27 mouse cellular contexts compared by ENCODE assay signal in the genomic region with DNA sequence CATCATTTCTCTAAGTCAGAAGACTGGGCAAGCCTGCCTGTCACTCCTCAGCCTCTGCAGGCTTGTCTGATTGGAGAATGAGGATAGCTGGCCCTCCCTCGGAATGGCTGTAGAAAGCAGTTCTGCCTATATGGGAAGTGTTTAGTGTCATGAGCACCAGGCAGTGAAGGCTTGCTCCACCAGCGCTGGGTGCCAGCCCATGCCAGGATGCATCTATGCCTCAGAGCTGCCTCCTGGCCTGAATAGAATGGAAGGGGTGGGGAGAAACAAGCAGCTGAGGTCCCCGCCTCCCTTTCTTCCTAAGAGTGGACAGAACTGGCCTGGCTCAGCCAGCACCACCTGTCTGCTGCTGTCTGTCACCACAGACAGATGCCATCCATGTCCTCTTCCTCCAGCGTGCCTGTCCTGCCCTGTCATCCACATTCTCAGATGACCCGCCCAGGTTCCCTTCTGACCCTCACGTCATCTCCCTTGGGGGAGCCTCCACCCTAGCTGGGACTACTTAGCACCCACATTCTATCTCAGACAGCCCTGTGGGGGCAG. TPM values are rescaled to one million over a fixed set of nuclear protein-coding genes. Genes with fewer than 3 reads are reported as not detected.
DNase-seq lines count a peak whose midpoint lies in the region; ATAC-seq and TF ChIP-seq lines count a peak whose summit lies in the region.
"Had no signal": no experiment of that assay in that cellular context is flagged by ENCODE, and none has a peak within 500 bp of the region (broad histone marks: within the 10 kb centered on the region; RNA-seq: fewer than 3 reads in every experiment).

No protein-coding gene starts in this region.

- no peak for ATAC-seq in forebrain, postnatal 0 days
- ATAC-seq in forebrain, embryonic 14.5 days, result no peak
- no peak for ATAC-seq in limb, embryonic 14.5 days (ENCODE audit: low FRiP score, low read depth)
- ATAC-seq: forebrain, embryonic 13.5 days; intestine, embryonic 15.5 days; Patski had no signal

- WGBS in forebrain, postnatal 0 days, result 70% methylated on average over 6 of the region's 6 CpGs
- WGBS in forebrain, embryonic 14.5 days, result 64% methylated on average over 6 of the region's 6 CpGs
- 53% methylated on average over 6 of the region's 6 CpGs for WGBS in heart, embryonic 10.5 days
- 62% methylated on average over 6 of the region's 6 CpGs for WGBS in limb, embryonic 14.5 days

- H3K4me1 ChIP-seq in forebrain, postnatal 0 days (ENCODE audit: insufficient read depth), result no peaks in the 10 kb centered on the region
- no peaks in the 10 kb centered on the region for H3K4me1 ChIP-seq in forebrain, embryonic 14.5 days (ENCODE audit: control insufficient read depth, insufficient read depth, low read length)
- H3K4me1 ChIP-seq in heart, embryonic 10.5 days, result peaks cover 24% of the 10 kb centered on the region
- H3K4me1 ChIP-seq in limb, embryonic 14.5 days (ENCODE audit: control insufficient read depth, insufficient read depth, low read length), result peaks cover 6% of the 10 kb centered on the region
- H3K4me1 ChIP-seq: forebrain, embryonic 13.5 days had no signal

- no peak overlapping the region for H3K9ac ChIP-seq in forebrain, postnatal 0 days
- no peak overlapping the region for H3K9ac ChIP-seq in forebrain, embryonic 14.5 days (ENCODE audit: low read length)
- H3K9ac ChIP-seq in limb, embryonic 14.5 days (ENCODE audit: low read depth, low read length, severe bottlenecking), result no peak overlapping the region
- H3K9ac ChIP-seq: embryonic facial prominence, embryonic 12.5 days; forebrain, embryonic 13.5 days; hindbrain, embryonic 15.5 days; intestine, embryonic 15.5 days; limb, embryonic 12.5 days; liver, embryonic 14.5 days; lung, embryonic 14.5 days had no signal

- H3K27ac ChIP-seq in forebrain, postnatal 0 days (ENCODE audit: low read depth, low read length), result no peak overlapping the region
- H3K27ac ChIP-seq in forebrain, embryonic 14.5 days (ENCODE audit: low read depth, low read length), result no peak overlapping the region
- H3K27ac ChIP-seq in heart, embryonic 10.5 days, result peak overlapping the region; percentile 16; the same call in 1 of the 2 replicates
- no peak overlapping the region for H3K27ac ChIP-seq in limb, embryonic 14.5 days (replicated peaks; ENCODE audit: low read depth, low read length)
- H3K27ac ChIP-seq: embryonic facial prominence, embryonic 12.5 days; forebrain, embryonic 13.5 days; hindbrain, embryonic 15.5 days; intestine, embryonic 15.5 days; layer of hippocampus, adult 2 months; limb, embryonic 12.5 days; liver, embryonic 14.5 days had no signal

- no peak overlapping the region for H3K4me3 ChIP-seq in forebrain, postnatal 0 days (ENCODE audit: low read depth, low read length)
- no peak overlapping the region for H3K4me3 ChIP-seq in forebrain, embryonic 14.5 days (ENCODE audit: low read depth, low read length)
- no peak overlapping the region for H3K4me3 ChIP-seq in heart, embryonic 10.5 days
- no peak overlapping the region for H3K4me3 ChIP-seq in limb, embryonic 14.5 days (replicated peaks; ENCODE audit: low read length)
- H3K4me3 ChIP-seq: embryonic facial prominence, embryonic 12.5 days; forebrain, embryonic 13.5 days; hindbrain, embryonic 15.5 days; intestine, embryonic 15.5 days; layer of hippocampus, adult 2 months; limb, embryonic 12.5 days had no signal

- no peak for TF ChIP-seq POLR2A in limb, embryonic 14.5 days (IDR thresholded peaks at IDR 0.05; ENCODE audit: borderline replicate concordance, extremely low read depth, insufficient read depth, insufficient read length)

- H3K27me3 ChIP-seq in forebrain, postnatal 0 days (ENCODE audit: insufficient read depth, low read length), result no peaks in the 10 kb centered on the region
- H3K27me3 ChIP-seq in forebrain, embryonic 14.5 days (replicated peaks; ENCODE audit: control insufficient read depth, insufficient read depth, low read length), result no peaks in the 10 kb centered on the region
- 0 out of 2 replicates have a peak, but pooled peaks cover 6% of the 10 kb centered on the region for H3K27me3 ChIP-seq in heart, embryonic 10.5 days (ENCODE audit: insufficient read depth, poor library complexity, severe bottlenecking)
- H3K27me3 ChIP-seq in limb, embryonic 14.5 days (ENCODE audit: control insufficient read depth, insufficient read depth, low read length), result no peaks in the 10 kb centered on the region
- H3K27me3 ChIP-seq: embryonic facial prominence, embryonic 12.5 days; forebrain, embryonic 13.5 days; hindbrain, embryonic 15.5 days; intestine, embryonic 15.5 days; limb, embryonic 12.5 days; Patski had no signal

- no peaks in the 10 kb centered on the region for H3K9me3 ChIP-seq in forebrain, postnatal 0 days (ENCODE audit: low read length)
- no peaks in the 10 kb centered on the region for H3K9me3 ChIP-seq in forebrain, embryonic 14.5 days (replicated peaks; ENCODE audit: control insufficient read depth, low read length)
- no peaks in the 10 kb centered on the region for H3K9me3 ChIP-seq in heart, embryonic 10.5 days
- H3K9me3 ChIP-seq in limb, embryonic 14.5 days (ENCODE audit: control insufficient read depth, low read length), result no peaks in the 10 kb centered on the region
- H3K9me3 ChIP-seq: embryonic facial prominence, embryonic 12.5 days; forebrain, embryonic 13.5 days; hindbrain, embryonic 15.5 days; intestine, embryonic 15.5 days; limb, embryonic 12.5 days had no signal

- TF ChIP-seq CTCF in forebrain, postnatal 0 days (IDR thresholded peaks at IDR 0.05; ENCODE audit: low read depth), result peak; percentile 7; the same call in 1 of the 2 replicates

- no peaks in the 10 kb centered on the region for H3K36me3 ChIP-seq in forebrain, postnatal 0 days (ENCODE audit: insufficient read depth)
- H3K36me3 ChIP-seq in forebrain, embryonic 14.5 days (ENCODE audit: control insufficient read depth, insufficient read depth, low read length), result no peaks in the 10 kb centered on the region
- H3K36me3 ChIP-seq in heart, embryonic 10.5 days, result no peaks in the 10 kb centered on the region
- no peaks in the 10 kb centered on the region for H3K36me3 ChIP-seq in limb, embryonic 14.5 days (ENCODE audit: control insufficient read depth, insufficient read depth, low read length)
- H3K36me3 ChIP-seq: embryonic facial prominence, embryonic 12.5 days; hindbrain, embryonic 15.5 days; intestine, embryonic 15.5 days; limb, embryonic 12.5 days had no signal

- no peak overlapping the region for H3K4me2 ChIP-seq in forebrain, postnatal 0 days (ENCODE audit: low read depth)
- no peak overlapping the region for H3K4me2 ChIP-seq in forebrain, embryonic 14.5 days (ENCODE audit: low read length)
- no peak overlapping the region for H3K4me2 ChIP-seq in limb, embryonic 14.5 days (replicated peaks; ENCODE audit: low read depth, low read length, severe bottlenecking)
- H3K4me2 ChIP-seq: embryonic facial prominence, embryonic 12.5 days; forebrain, embryonic 13.5 days; hindbrain, embryonic 15.5 days; intestine, embryonic 15.5 days; limb, embryonic 12.5 days; lung, embryonic 14.5 days had no signal

- DNase-seq in forebrain, postnatal 0 days, result no peak
- DNase-seq in forebrain, embryonic 14.5 days (ENCODE audit: low spot score), result no peak
- no peak for DNase-seq in heart, embryonic 10.5 days (ENCODE audit: low spot score)
- DNase-seq in heart, postnatal 4 days, result no peak
- DNase-seq in 3134 (ENCODE audit: extremely low read depth, insufficient read length, low spot score), result peak; percentile 47
- DNase-seq in limb, embryonic 14.5 days (ENCODE audit: low spot score), result peak; percentile 22
- DNase-seq in yolk sac, embryonic 10.5 days (ENCODE audit: low spot score), result no peak
- no peak for DNase-seq in frontal cortex, postnatal 36 days (ENCODE audit: low spot score in 2 of 2)
- DNase-seq: cerebellum, adult 11-12 months; cerebellum, postnatal 14 days; heart, adult 18-20 months; kidney, postnatal 25 days; lung, embryonic 14.5 days; lung, postnatal 4 days; right cerebral cortex, postnatal 25 days; thymus, adult 18-20 months; thymus, postnatal 36 days had no signal

RNA-seq across cellular contexts. Expression of gene Pacsin2, which starts 4.9 kb away (rescaled TPM):
- total RNA-seq in forebrain, postnatal 0 days (2014; rRNA removed), result 13.8 and 20.9 TPM in 2 replicates
- 10.4 and 16.5 TPM in 2 replicates for polyA plus RNA-seq in forebrain, postnatal 0 days (2015; fragmentation: Nextera tagmentation; extraction: Ambion mirVana)
- polyA plus RNA-seq in forebrain, embryonic 14.5 days (2014; fragmentation: Nextera tagmentation; extraction: Ambion mirVana), result 11.0 and 14.9 TPM in 2 replicates
- 81.9 and 82.4 TPM in 2 replicates for polyA plus RNA-seq in heart, embryonic 10.5 days (2016; fragmentation: Nextera tagmentation; extraction: Ambion mirVana)
- total RNA-seq in heart, postnatal 4 days (2021), result 100 to 1,000 TPM; 136 to 147 TPM
- 51.7 and 58.4 TPM in 2 replicates for polyA plus RNA-seq in limb, embryonic 14.5 days (2012; rRNA removed)
- polyA plus RNA-seq in limb, embryonic 14.5 days (2014; fragmentation: Nextera tagmentation; extraction: Ambion mirVana), result 41.6 and 43.3 TPM in 2 replicates

RNA-seq across cellular contexts. Expression of gene Ttll1, which starts 41.3 kb away (rescaled TPM):
- total RNA-seq in forebrain, postnatal 0 days (2014; rRNA removed), result 39.5 and 47.4 TPM in 2 replicates
- polyA plus RNA-seq in forebrain, postnatal 0 days (2015; fragmentation: Nextera tagmentation; extraction: Ambion mirVana), result 76.2 and 115 TPM in 2 replicates
- 35.5 and 45.3 TPM in 2 replicates for polyA plus RNA-seq in forebrain, embryonic 14.5 days (2014; fragmentation: Nextera tagmentation; extraction: Ambion mirVana)
- polyA plus RNA-seq in heart, embryonic 10.5 days (2016; fragmentation: Nextera tagmentation; extraction: Ambion mirVana), result 23.9 and 24.6 TPM in 2 replicates
- 10 to 100 TPM; 20.7 to 24.3 TPM for total RNA-seq in heart, postnatal 4 days (2021)
- polyA plus RNA-seq in limb, embryonic 14.5 days (2012; rRNA removed), result 13.0 and 14.1 TPM in 2 replicates
- 9.0 and 10.1 TPM in 2 replicates for polyA plus RNA-seq in limb, embryonic 14.5 days (2014; fragmentation: Nextera tagmentation; extraction: Ambion mirVana)

RNA-seq across cellular contexts. Expression of gene Bik, which starts 57.3 kb away (rescaled TPM):
- not detected in 2 replicates for total RNA-seq in forebrain, postnatal 0 days (2014; rRNA removed)
- polyA plus RNA-seq in forebrain, postnatal 0 days (2015; fragmentation: Nextera tagmentation; extraction: Ambion mirVana), result 0.33 and 0.84 TPM in 2 replicates
- polyA plus RNA-seq in forebrain, embryonic 14.5 days (2014; fragmentation: Nextera tagmentation; extraction: Ambion mirVana), result 0.89 and 2.2 TPM in 2 replicates
- 17.4 and 29.8 TPM in 2 replicates for polyA plus RNA-seq in heart, embryonic 10.5 days (2016; fragmentation: Nextera tagmentation; extraction: Ambion mirVana)
- total RNA-seq in heart, postnatal 4 days (2021), result 10 to 100 TPM; 22.8 to 28.0 TPM
- 4.2 and 5.7 TPM in 2 replicates for polyA plus RNA-seq in limb, embryonic 14.5 days (2012; rRNA removed)
- polyA plus RNA-seq in limb, embryonic 14.5 days (2014; fragmentation: Nextera tagmentation; extraction: Ambion mirVana), result 5.0 and 5.4 TPM in 2 replicates
- total RNA-seq: hematopoietic stem cell, adult 5-6 weeks; layer of hippocampus, adult 2 months; layer of hippocampus, postnatal 25 days had no signal

Comparison
In these comparisons a context has a peak if more than half of its experiments do, and no peak if none do; other contexts are left out.
1. DNase-seq: peak in 3134 (single experiment) and limb, embryonic 14.5 days (single experiment); none in forebrain, postnatal 0 days (single experiment), forebrain, embryonic 14.5 days (single experiment), heart, embryonic 10.5 days (single experiment), heart, postnatal 4 days (single experiment), yolk sac, embryonic 10.5 days (single experiment) and frontal cortex, postnatal 36 days (0 of 2).